Mouse (Mus musculus) erythroblast, embryonic 14.5 days (primary cell): ENCODE data around the gene Cnst.

Experiments used
- GATA1 ChIP-seq: IDR thresholded peaks from 2 replicates; pipeline ENCODE4 v1.6.1; 2012; ENCODE audit warnings: low read length, inconsistent platforms, mixed read lengths
- TAL1 ChIP-seq: IDR thresholded peaks from 3 replicates; pipeline ENCODE4 v1.6.1; 2012; ENCODE audit warnings: low read length, inconsistent platforms, mixed read lengths

DNA sequence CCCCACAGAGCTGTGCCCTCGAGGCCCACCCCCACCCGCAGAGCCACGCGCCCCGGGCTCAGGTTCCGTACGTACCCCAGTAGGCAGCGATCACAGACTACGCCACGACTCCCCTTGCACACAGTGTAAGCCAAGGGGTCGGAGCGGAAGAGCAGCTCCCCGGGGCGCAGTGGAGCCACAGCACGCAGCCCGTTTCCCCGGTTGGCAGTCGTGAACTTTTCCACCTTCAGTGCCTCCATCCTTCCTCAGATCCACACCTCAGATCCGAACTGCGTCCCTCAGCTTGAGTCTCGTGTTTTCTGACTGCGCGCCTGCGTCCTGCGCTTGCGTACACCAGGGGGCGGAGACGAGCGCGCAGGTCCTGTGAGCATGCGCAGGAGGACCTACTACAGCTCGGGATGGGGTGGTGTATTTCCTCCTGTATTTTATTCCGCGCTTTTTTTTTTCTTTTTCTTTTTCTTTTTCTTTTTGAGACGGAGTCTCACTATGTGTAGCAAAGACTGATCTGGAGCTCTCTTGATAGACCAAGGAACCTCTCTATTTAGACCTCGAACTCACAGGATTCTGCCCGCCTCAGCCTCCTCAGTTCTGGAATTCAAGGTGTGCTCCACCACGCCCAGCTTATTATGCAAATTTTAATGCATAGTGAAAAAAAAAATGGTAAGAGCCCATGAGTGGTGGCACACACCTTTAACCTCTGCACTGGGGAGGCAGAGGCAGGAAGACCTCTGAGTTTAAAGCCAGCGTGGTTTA, 28.3 kb upstream of the Cnst start, which contains the start of gene Smyd3:
- no peak for TF ChIP-seq GATA1
- TF ChIP-seq TAL1 = no peak
